Mouse (Mus musculus): Measurements from ENCODE around the gene Gm10251.
"Not testable (repeated sequence)": the region's sequence is repeated elsewhere in the genome, so short reads cannot be mapped to it uniquely, and the experiment has no call there.

DNA sequence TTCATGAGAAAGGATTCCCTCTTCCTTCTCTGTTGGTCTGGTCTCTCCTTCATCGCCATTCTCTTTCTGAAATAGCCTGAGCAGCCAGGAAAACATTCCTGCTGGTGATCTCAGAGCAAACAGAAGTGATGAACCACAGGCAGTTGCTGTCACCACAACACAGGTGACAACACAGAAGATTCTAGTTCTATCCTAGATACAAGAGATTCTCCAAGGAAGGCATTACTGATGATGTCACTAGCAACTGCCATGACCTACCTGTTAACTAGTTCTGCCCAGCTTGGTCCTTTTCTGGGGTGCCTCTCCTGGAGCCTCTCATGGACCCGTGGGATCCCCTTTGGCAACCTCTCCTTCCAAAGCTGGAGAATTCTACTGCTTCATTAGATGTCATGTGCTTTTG, 93.5 kb downstream of the Gm10251 start, which contains the start of gene Gm3629:
- TF ChIP-seq POLR2A (IDR thresholded peaks at IDR 0.05; ENCODE audit: borderline replicate concordance, extremely low read depth, low read depth, low read length); CTCF (IDR thresholded peaks at IDR 0.05; ENCODE audit: insufficient read depth, low read length): not testable (repeated sequence)
